Mouse (Mus musculus): ENCODE results near the gene Ctu2. TPM values are rescaled to one million over a fixed set of nuclear protein-coding genes. Genes with fewer than 3 reads are reported as not detected.

The Ctu2 gene
- polyA plus RNA-seq, 1 experiment from 2014 or later, result 75.7 TPM

DNA sequence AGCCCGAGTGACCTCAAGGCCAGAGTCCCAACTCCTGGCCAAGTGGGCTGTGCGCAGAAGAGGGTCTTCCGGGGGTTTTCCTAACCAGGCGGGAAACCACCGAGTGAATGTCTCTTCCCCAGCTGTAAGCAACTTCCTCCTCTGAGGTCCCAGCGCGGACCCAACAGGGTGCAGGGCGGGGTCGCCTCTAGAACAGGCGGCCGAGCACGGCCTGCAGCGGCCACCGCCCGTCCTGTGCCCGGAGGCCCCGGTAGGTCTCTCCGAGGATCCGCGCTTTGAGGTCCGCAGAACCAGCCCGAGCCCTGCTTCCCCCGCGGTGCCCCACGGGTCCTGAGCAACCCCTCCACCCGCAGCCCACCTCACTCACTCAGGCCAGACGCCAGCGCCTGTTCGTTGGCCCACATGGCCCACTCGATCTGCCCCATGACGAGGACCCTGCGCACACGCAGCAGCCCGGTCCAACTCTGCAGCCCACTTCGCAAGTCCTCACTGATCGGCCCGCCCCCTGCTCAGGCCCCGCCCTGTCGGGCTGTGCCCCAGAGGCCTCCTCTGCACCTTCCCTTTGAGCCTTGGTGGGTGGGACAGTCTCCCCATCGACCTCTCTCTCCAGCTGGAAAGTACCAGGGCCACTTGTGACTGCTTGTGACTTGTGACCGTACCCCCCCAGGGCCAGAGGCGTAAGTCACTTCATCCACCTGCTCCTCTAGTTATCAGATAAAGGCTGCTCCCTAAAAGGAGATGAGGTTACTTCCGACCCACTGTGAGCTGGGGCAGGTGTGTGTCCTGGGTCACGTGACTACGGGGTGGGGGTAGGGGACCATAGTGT lies 43.3 kb upstream of the Ctu2 start, which contains the start of gene Cyba:
Cyba (minus strand) TSS at position 488 of the 826 bp plus-strand sequence.
- 4% methylated on average over 45 of the region's 45 CpGs for WGBS
- peak within 1 kb of the TSS; percentile 34 for H3K4me3 ChIP-seq (ENCODE audit: low read depth, low read length)
- peaks cover 9% of the 10 kb centered on the region; the same call in 1 of the 2 replicates for H3K4me1 ChIP-seq (replicated peaks; ENCODE audit: control insufficient read depth, insufficient read depth, low read length)
- H3K27ac ChIP-seq (ENCODE audit: low read depth, low read length), result no peak within 1 kb of the TSS
- H3K27me3 ChIP-seq (ENCODE audit: control insufficient read depth, insufficient read depth, low read length), result no peaks in the 10 kb centered on the region
- no peaks in the 10 kb centered on the region for H3K9me3 ChIP-seq (ENCODE audit: control insufficient read depth, low read length)
- peak within 1 kb of the TSS; percentile 79 for H3K4me2 ChIP-seq (ENCODE audit: low read depth, low read length, severe bottlenecking)
- no peaks in the 10 kb centered on the region; the same call in 1 of the 2 replicates for H3K36me3 ChIP-seq (ENCODE audit: control insufficient read depth, insufficient read depth, low read length)
- peak; percentile 87 for ATAC-seq (replicated peaks; ENCODE audit: low FRiP score)
- peak within 1 kb of the TSS; percentile 66 for H3K9ac ChIP-seq (ENCODE audit: low read length)
- peak; percentile 77 for DNase-seq (ENCODE audit: low spot score)

DNA sequence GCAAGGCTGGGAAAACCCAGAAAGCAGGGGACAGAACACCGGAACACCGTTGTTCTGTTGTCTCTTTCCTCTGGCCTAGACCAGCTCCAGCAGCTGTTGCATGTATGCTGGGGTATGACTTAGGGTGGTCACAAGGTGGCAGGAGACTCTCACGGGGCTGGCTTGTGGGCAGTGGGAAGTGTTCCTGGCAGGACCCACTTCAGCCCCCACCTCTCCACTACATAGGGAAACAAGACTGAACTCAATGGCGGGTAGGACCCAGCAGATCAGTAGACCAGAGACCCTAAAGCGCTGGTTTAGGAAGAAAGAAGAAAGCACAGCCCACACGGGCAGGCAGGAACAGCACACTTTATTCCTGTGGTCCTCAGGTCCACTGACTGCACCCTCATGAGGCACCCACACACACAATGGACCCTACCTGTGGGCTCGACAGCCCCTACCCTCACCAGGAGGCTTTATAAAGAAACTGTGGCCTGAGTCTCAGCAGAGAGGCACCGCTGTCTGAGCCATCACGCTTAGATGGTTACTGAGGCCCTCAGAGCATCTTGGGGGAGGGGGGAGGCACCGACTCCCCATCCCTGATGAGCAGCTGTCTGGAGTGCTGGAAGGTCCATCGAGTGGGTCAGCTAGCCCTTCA lies 42.6 kb upstream of the Ctu2 start:
- no peak overlapping the region for H3K9ac ChIP-seq (ENCODE audit: low read length)
- no peak overlapping the region for H3K27ac ChIP-seq (ENCODE audit: low read depth, low read length)

DNA sequence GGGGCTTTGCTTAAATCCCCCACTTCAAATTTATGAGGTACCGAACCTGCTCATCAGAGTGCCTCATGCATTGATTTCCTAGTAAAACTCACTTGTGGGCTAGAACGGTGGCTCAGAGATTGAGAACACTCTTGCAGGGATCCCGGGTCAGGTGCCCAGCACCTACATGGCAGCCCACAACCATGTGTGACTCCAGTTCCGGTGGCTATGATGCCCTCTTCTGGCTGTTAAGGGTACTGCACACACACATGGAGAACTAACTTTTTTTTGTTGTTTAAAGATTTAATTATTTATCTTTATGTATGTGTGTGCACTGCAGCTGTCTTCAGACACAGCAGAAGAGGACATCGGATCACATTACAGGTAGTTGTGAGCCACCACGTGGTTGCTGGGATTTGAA lies 40.6 kb upstream of the Ctu2 start:
- H3K4me3 ChIP-seq (ENCODE audit: low read depth, low read length), result no peak overlapping the region
- ATAC-seq (replicated peaks; ENCODE audit: low FRiP score) (no peak), DNase-seq (ENCODE audit: low spot score) (no peak)
- peaks cover 9% of the 10 kb centered on the region; the same call in 1 of the 2 replicates for H3K4me1 ChIP-seq (replicated peaks; ENCODE audit: control insufficient read depth, insufficient read depth, low read length)
- no peaks in the 10 kb centered on the region for H3K27me3 ChIP-seq (ENCODE audit: control insufficient read depth, insufficient read depth, low read length)
- no peaks in the 10 kb centered on the region; the same call in 1 of the 2 replicates for H3K36me3 ChIP-seq (ENCODE audit: control insufficient read depth, insufficient read depth, low read length)
- no peak overlapping the region for H3K4me2 ChIP-seq (ENCODE audit: low read depth, low read length, severe bottlenecking)
- H3K9ac ChIP-seq (ENCODE audit: low read length), result no peak overlapping the region
- no peaks in the 10 kb centered on the region for H3K9me3 ChIP-seq (ENCODE audit: control insufficient read depth, low read length)
- H3K27ac ChIP-seq (ENCODE audit: low read depth, low read length), result no peak overlapping the region
- 92% methylated on average over 6 of the region's 6 CpGs for WGBS

More for the DNA sequence above, 42.6 kb upstream of the Ctu2 start:
- H3K9me3 ChIP-seq (ENCODE audit: control insufficient read depth, low read length), result no peaks in the 10 kb centered on the region
- H3K4me3 ChIP-seq (ENCODE audit: low read depth, low read length), result no peak overlapping the region
- 66% methylated on average over 11 of the region's 11 CpGs for WGBS
- peaks cover 9% of the 10 kb centered on the region; the same call in 1 of the 2 replicates for H3K4me1 ChIP-seq (replicated peaks; ENCODE audit: control insufficient read depth, insufficient read depth, low read length)
- no peak for DNase-seq (ENCODE audit: low spot score)
- ATAC-seq (replicated peaks; ENCODE audit: low FRiP score), result peak; percentile 34
- no peaks in the 10 kb centered on the region; the same call in 1 of the 2 replicates for H3K36me3 ChIP-seq (ENCODE audit: control insufficient read depth, insufficient read depth, low read length)
- no peak overlapping the region for H3K4me2 ChIP-seq (ENCODE audit: low read depth, low read length, severe bottlenecking)
- H3K27me3 ChIP-seq (ENCODE audit: control insufficient read depth, insufficient read depth, low read length), result no peaks in the 10 kb centered on the region

DNA sequence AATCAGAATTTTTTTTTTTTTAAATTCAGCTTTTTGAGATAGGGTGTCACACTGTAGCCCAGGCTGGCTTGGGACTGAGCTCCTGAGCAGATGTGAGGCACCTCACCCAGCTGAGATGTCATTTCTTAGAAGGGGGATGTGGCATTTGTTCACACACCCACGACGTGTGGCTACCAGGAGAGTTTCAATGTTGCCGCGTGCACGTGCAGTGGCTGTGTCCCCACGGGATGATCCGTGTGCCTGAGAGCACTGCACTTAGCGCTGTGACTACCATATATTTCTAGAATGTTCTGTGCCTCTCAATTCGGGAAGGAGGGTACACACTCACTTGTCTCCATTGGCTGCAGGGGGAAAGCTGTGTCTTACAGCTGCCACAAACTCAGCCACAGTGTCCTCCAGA lies 39.8 kb upstream of the Ctu2 start:
- H3K4me1 ChIP-seq (replicated peaks; ENCODE audit: control insufficient read depth, insufficient read depth, low read length), result peaks cover 9% of the 10 kb centered on the region; the same call in 1 of the 2 replicates
- H3K9me3 ChIP-seq (ENCODE audit: control insufficient read depth, low read length), result no peaks in the 10 kb centered on the region
- no peak overlapping the region for H3K9ac ChIP-seq (ENCODE audit: low read length)
- DNase-seq (ENCODE audit: low spot score), result no peak
- no peak overlapping the region for H3K4me2 ChIP-seq (ENCODE audit: low read depth, low read length, severe bottlenecking)
- H3K4me3 ChIP-seq (ENCODE audit: low read depth, low read length), result no peak overlapping the region
- no peaks in the 10 kb centered on the region for H3K27me3 ChIP-seq (ENCODE audit: control insufficient read depth, insufficient read depth, low read length)
- 97% methylated on average over 9 of the region's 9 CpGs for WGBS
- no peak for ATAC-seq (replicated peaks; ENCODE audit: low FRiP score)
- no peaks in the 10 kb centered on the region; the same call in 1 of the 2 replicates for H3K36me3 ChIP-seq (ENCODE audit: control insufficient read depth, insufficient read depth, low read length)
- no peak overlapping the region for H3K27ac ChIP-seq (ENCODE audit: low read depth, low read length)

DNA sequence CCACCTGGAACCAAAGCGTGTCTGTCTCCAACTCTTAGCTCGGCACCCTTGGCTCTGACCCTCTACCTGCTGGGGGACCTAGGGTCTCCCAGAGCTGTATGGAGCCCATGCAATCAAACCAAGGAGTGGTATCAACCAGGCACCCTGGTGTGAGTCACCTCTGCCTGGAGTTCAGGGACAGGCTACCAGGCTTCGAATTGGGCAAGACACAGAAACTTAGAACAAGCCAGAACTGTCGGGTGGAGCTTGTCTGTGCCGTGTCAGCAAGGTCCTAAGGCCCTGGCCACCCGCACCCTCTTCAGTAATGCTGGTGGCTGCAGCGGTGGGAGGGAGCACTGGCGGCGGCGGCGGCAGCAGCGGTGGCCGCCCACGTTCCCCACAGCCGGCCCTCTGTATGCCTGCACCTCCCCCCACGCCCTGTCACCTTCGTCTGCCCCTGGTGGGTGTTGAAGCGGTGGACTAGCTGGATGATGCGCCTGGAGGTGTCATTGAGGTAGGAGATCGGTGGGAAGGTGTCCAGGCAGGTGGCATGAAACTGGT lies 39.3 kb upstream of the Ctu2 start:
- ATAC-seq (replicated peaks; ENCODE audit: low FRiP score), result no peak
- 93% methylated on average over 20 of the region's 20 CpGs for WGBS

DNA sequence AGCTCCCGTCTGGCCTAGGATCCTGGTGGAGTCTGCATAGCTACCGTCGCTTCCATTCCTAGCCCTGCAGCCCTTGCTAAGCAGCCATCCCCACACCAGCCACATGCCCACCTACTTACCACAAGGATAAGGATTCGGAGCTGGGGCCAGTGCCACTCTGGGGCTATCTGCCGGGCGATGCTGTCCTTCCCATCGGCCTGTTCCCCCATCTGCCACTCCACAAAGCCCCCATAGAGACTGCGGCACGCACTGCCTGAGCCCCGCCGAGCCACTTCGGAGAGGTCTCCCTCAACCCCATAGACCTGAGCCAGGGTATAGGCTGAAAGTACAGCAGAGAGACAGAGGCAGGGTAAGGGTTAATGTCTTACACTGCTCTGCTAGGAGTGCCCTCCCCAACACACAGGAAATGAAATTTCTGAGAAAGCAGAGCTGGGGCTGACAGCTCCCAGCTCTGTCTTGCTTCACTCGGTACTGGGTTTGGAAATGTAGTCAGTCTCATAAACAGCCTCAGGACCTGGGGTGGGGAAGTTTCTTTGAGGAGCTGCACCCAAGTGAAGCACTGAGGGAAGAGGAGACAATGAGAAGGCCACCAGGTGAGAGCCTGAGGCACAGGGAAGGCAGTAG lies 38.1 kb upstream of the Ctu2 start:
- no peaks in the 10 kb centered on the region; the same call in 1 of the 2 replicates for H3K36me3 ChIP-seq (ENCODE audit: control insufficient read depth, insufficient read depth, low read length)

More for the DNA sequence above, 39.3 kb upstream of the Ctu2 start:
- H3K9me3 ChIP-seq (ENCODE audit: control insufficient read depth, low read length), result no peaks in the 10 kb centered on the region
- H3K27ac ChIP-seq (ENCODE audit: low read depth, low read length), result no peak overlapping the region
- no peaks in the 10 kb centered on the region; the same call in 1 of the 2 replicates for H3K36me3 ChIP-seq (ENCODE audit: control insufficient read depth, insufficient read depth, low read length)
- no peak for DNase-seq (ENCODE audit: low spot score)
- no peaks in the 10 kb centered on the region for H3K27me3 ChIP-seq (ENCODE audit: control insufficient read depth, insufficient read depth, low read length)
- H3K9ac ChIP-seq (ENCODE audit: low read length), result no peak overlapping the region
- H3K4me3 ChIP-seq (ENCODE audit: low read depth, low read length), result no peak overlapping the region
- peaks cover 8% of the 10 kb centered on the region; the same call in 1 of the 2 replicates for H3K4me1 ChIP-seq (replicated peaks; ENCODE audit: control insufficient read depth, insufficient read depth, low read length)
- no peak overlapping the region for H3K4me2 ChIP-seq (ENCODE audit: low read depth, low read length, severe bottlenecking)

DNA sequence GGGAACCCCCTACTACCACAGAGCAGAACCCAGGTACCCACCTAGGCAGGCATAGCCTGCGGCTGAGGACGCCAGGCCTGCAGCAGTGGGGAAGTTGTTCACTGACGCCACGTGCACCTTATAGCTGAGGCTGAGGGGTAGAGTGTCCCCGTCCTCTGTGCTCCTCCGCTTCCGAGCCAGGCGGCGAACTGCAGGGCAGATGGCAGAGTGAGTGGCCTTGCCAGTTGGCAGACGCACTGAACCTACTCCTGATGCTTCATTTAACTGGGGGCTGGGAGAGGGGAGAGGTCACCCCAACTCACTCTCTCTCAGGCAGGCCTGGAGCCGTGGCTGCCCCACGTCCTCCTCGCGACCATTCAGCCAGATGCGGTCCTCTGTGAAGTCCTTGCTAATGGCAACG lies 36.6 kb upstream of the Ctu2 start:
- peaks cover 3% of the 10 kb centered on the region; the same call in 1 of the 2 replicates for H3K4me1 ChIP-seq (replicated peaks; ENCODE audit: control insufficient read depth, insufficient read depth, low read length)
- H3K36me3 ChIP-seq (ENCODE audit: control insufficient read depth, insufficient read depth, low read length), result no peaks in the 10 kb centered on the region; the same call in 1 of the 2 replicates
- no peak overlapping the region for H3K9ac ChIP-seq (ENCODE audit: low read length)
- WGBS, result 93% methylated on average over 16 of the region's 16 CpGs
- H3K27me3 ChIP-seq (ENCODE audit: control insufficient read depth, insufficient read depth, low read length), result no peaks in the 10 kb centered on the region
- no peak overlapping the region for H3K4me2 ChIP-seq (ENCODE audit: low read depth, low read length, severe bottlenecking)
- no peaks in the 10 kb centered on the region for H3K9me3 ChIP-seq (ENCODE audit: control insufficient read depth, low read length)
- H3K4me3 ChIP-seq (ENCODE audit: low read depth, low read length), result no peak overlapping the region
- no peak overlapping the region for H3K27ac ChIP-seq (ENCODE audit: low read depth, low read length)
- DNase-seq (ENCODE audit: low spot score), result no peak
- no peak for ATAC-seq (replicated peaks; ENCODE audit: low FRiP score)

More for the DNA sequence above, 38.1 kb upstream of the Ctu2 start:
- H3K27me3 ChIP-seq (ENCODE audit: control insufficient read depth, insufficient read depth, low read length), result no peaks in the 10 kb centered on the region
- ATAC-seq (replicated peaks; ENCODE audit: low FRiP score) (no peak), DNase-seq (ENCODE audit: low spot score) (no peak)
- H3K9me3 ChIP-seq (ENCODE audit: control insufficient read depth, low read length), result no peaks in the 10 kb centered on the region
- WGBS, result 94% methylated on average over 13 of the region's 13 CpGs
- H3K9ac ChIP-seq (ENCODE audit: low read length), result no peak overlapping the region
- H3K4me2 ChIP-seq (ENCODE audit: low read depth, low read length, severe bottlenecking), result no peak overlapping the region
- no peak overlapping the region for H3K4me3 ChIP-seq (ENCODE audit: low read depth, low read length)
- H3K27ac ChIP-seq (ENCODE audit: low read depth, low read length), result no peak overlapping the region
- H3K4me1 ChIP-seq (replicated peaks; ENCODE audit: control insufficient read depth, insufficient read depth, low read length), result peaks cover 5% of the 10 kb centered on the region; the same call in 1 of the 2 replicates

DNA sequence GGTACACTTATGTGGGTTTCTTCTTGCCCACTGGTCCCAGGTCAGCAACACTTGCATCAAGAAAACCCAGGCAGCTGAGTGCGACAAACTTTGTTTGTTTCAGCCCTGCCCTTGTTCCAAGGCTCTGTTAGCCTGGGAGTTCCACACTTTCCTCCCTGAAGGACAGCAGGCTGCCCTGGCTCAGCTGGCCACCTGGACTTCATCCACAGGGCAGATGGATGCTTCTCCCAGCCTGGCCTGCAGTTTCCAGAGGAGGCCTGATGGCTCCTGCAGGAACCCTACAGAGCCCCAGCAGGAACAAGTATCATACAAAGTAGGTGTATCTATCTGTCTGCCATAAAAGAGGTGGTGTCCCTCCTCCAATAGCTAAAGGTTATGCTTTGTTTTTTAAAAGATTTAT lies 34.6 kb upstream of the Ctu2 start:
- Histone ChIP-seq H3K9me3 (ENCODE audit: control insufficient read depth, low read length) (no peaks in the 10 kb centered on the region), H3K4me1 (replicated peaks; ENCODE audit: control insufficient read depth, insufficient read depth, low read length) (peaks cover 3% of the 10 kb centered on the region; the same call in 1 of the 2 replicates), H3K27ac (ENCODE audit: low read depth, low read length) (no peak overlapping the region), H3K27me3 (ENCODE audit: control insufficient read depth, insufficient read depth, low read length) (no peaks in the 10 kb centered on the region), H3K4me3 (ENCODE audit: low read depth, low read length) (no peak overlapping the region), H3K36me3 (ENCODE audit: control insufficient read depth, insufficient read depth, low read length) (no peaks in the 10 kb centered on the region; the same call in 1 of the 2 replicates), H3K9ac (ENCODE audit: low read length) (no peak overlapping the region), H3K4me2 (ENCODE audit: low read depth, low read length, severe bottlenecking) (no peak overlapping the region)
- ATAC-seq (replicated peaks; ENCODE audit: low FRiP score) (no peak), DNase-seq (ENCODE audit: low spot score) (no peak)
- WGBS, result 88% methylated on average over 1 of the region's 1 CpGs

Data from forebrain, embryonic 11.5 days (tissue).